Mouse (Mus musculus): ENCODE results near the gene Gsk3b. TPM values are rescaled to one million over a fixed set of nuclear protein-coding genes. Genes with fewer than 3 reads are reported as not detected.

Gsk3b gene
- polyA plus RNA-seq, 1 experiment from 2014 or later: 12.8 TPM

GRCm38 (mm10) chr16:38248331-38248961, 159.6 kb downstream of the Gsk3b start:
- Histone ChIP-seq H3K27ac (no peak overlapping the region), H3K36me3 (0 out of 2 replicates have a peak, but pooled peaks cover 3% of the 10 kb centered on the region), H3K27me3 (no peaks in the 10 kb centered on the region), H3K4me2 (no peak overlapping the region), H3K9ac (no peak overlapping the region), H3K4me3 (replicated peaks) (no peak overlapping the region), H3K4me1 (replicated peaks) (no peaks in the 10 kb centered on the region), H3K9me3 (replicated peaks) (no peaks in the 10 kb centered on the region)
- WGBS (ENCODE audit: insufficient replicate concordance): 33% methylated on average over 13 of the region's 13 CpGs
- ATAC-seq (ENCODE audit: low read depth): no peak
- DNase-seq: no peak

- H3K27ac ChIP-seq: no peak overlapping the region
- no peak for ATAC-seq (ENCODE audit: low read depth)
- no peaks in the 10 kb centered on the region for H3K9me3 ChIP-seq (replicated peaks)
- no peaks in the 10 kb centered on the region for H3K4me1 ChIP-seq (replicated peaks)
- no peak overlapping the region for H3K4me2 ChIP-seq
- H3K4me3 ChIP-seq (replicated peaks): no peak overlapping the region
- H3K36me3 ChIP-seq: 0 out of 2 replicates have a peak, but pooled peaks cover 3% of the 10 kb centered on the region
- no peaks in the 10 kb centered on the region for H3K27me3 ChIP-seq
- WGBS (ENCODE audit: insufficient replicate concordance): 66% methylated on average over 6 of the region's 6 CpGs
- no peak overlapping the region for H3K9ac ChIP-seq
- DNase-seq: no peak
These were observed 161.7 kb downstream of the Gsk3b start for GRCm38 (mm10) chr16:38250467-38250866.

GRCm38 (mm10) chr16:38254001-38254400, 165.2 kb downstream of the Gsk3b start:
- Histone ChIP-seq H3K9me3 (replicated peaks) (no peaks in the 10 kb centered on the region), H3K9ac (no peak overlapping the region), H3K27me3 (no peaks in the 10 kb centered on the region), H3K27ac (no peak overlapping the region), H3K4me2 (no peak overlapping the region), H3K4me1 (replicated peaks) (no peaks in the 10 kb centered on the region), H3K4me3 (replicated peaks) (no peak overlapping the region), H3K36me3 (0 out of 2 replicates have a peak, but pooled peaks cover 3% of the 10 kb centered on the region)
- ATAC-seq (ENCODE audit: low read depth) (no peak), DNase-seq (no peak)
- 68% methylated on average over 14 of the region's 14 CpGs for WGBS (ENCODE audit: insufficient replicate concordance)

- Histone ChIP-seq H3K9me3 (replicated peaks) (no peaks in the 10 kb centered on the region), H3K9ac (no peak overlapping the region), H3K4me3 (replicated peaks) (no peak overlapping the region), H3K4me1 (replicated peaks) (no peaks in the 10 kb centered on the region), H3K4me2 (no peak overlapping the region), H3K36me3 (0 out of 2 replicates have a peak, but pooled peaks cover 3% of the 10 kb centered on the region), H3K27ac (no peak overlapping the region), H3K27me3 (no peaks in the 10 kb centered on the region)
- ATAC-seq (ENCODE audit: low read depth): no peak
- 52% methylated on average over 4 of the region's 4 CpGs for WGBS (ENCODE audit: insufficient replicate concordance)
- no peak for DNase-seq
These were observed 166.3 kb downstream of the Gsk3b start for GRCm38 (mm10) chr16:38255107-38255506.

- H3K9ac ChIP-seq: no peak overlapping the region
- ATAC-seq (ENCODE audit: low read depth) (no peak), DNase-seq (no peak)
- no peaks in the 10 kb centered on the region for H3K36me3 ChIP-seq
- H3K4me3 ChIP-seq (replicated peaks): no peak overlapping the region
- no peaks in the 10 kb centered on the region for H3K9me3 ChIP-seq (replicated peaks)
- H3K4me2 ChIP-seq: no peak overlapping the region
- no peaks in the 10 kb centered on the region for H3K27me3 ChIP-seq
- H3K4me1 ChIP-seq (replicated peaks): no peaks in the 10 kb centered on the region
- WGBS (ENCODE audit: insufficient replicate concordance): 75% methylated on average over 9 of the region's 9 CpGs
- H3K27ac ChIP-seq: no peak overlapping the region
These were observed 167.1 kb downstream of the Gsk3b start for GRCm38 (mm10) chr16:38255927-38256326.

GRCm38 (mm10) chr16:38271601-38272000, 182.8 kb downstream of the Gsk3b start:
- H3K4me1 ChIP-seq (replicated peaks): no peaks in the 10 kb centered on the region
- no peak overlapping the region for H3K4me2 ChIP-seq
- no peaks in the 10 kb centered on the region for H3K36me3 ChIP-seq
- H3K4me3 ChIP-seq (replicated peaks): no peak overlapping the region
- H3K9ac ChIP-seq: no peak overlapping the region
- H3K27me3 ChIP-seq: no peaks in the 10 kb centered on the region
- 34% methylated on average over 3 of the region's 3 CpGs for WGBS (ENCODE audit: insufficient replicate concordance)
- DNase-seq (no peak), ATAC-seq (ENCODE audit: low read depth) (no peak)
- H3K27ac ChIP-seq: no peak overlapping the region
- H3K9me3 ChIP-seq (replicated peaks): no peaks in the 10 kb centered on the region

GRCm38 (mm10) chr16:38272483-38272882, 183.7 kb downstream of the Gsk3b start:
- no peaks in the 10 kb centered on the region for H3K36me3 ChIP-seq
- no peak for DNase-seq
- H3K9ac ChIP-seq: no peak overlapping the region
- H3K27me3 ChIP-seq: no peaks in the 10 kb centered on the region
- no peak for ATAC-seq (ENCODE audit: low read depth)
- 70% methylated on average over 5 of the region's 5 CpGs for WGBS (ENCODE audit: insufficient replicate concordance)
- H3K27ac ChIP-seq: no peak overlapping the region
- no peak overlapping the region for H3K4me2 ChIP-seq
- H3K9me3 ChIP-seq (replicated peaks): no peaks in the 10 kb centered on the region
- H3K4me1 ChIP-seq (replicated peaks): no peaks in the 10 kb centered on the region
- no peak overlapping the region for H3K4me3 ChIP-seq (replicated peaks)

GRCm38 (mm10) chr16:38274737-38275136, 185.9 kb downstream of the Gsk3b start:
- Histone ChIP-seq H3K4me2 (no peak overlapping the region), H3K27me3 (no peaks in the 10 kb centered on the region), H3K4me3 (replicated peaks) (no peak overlapping the region), H3K4me1 (replicated peaks) (no peaks in the 10 kb centered on the region), H3K27ac (no peak overlapping the region), H3K9me3 (replicated peaks) (no peaks in the 10 kb centered on the region), H3K9ac (no peak overlapping the region), H3K36me3 (no peaks in the 10 kb centered on the region)
- WGBS (ENCODE audit: insufficient replicate concordance): 61% methylated on average over 2 of the region's 2 CpGs
- no peak for DNase-seq
- no peak for ATAC-seq (ENCODE audit: low read depth)

GRCm38 (mm10) chr16:38279794-38280193, 191.0 kb downstream of the Gsk3b start:
- no peak for DNase-seq
- Histone ChIP-seq H3K4me2 (no peak overlapping the region), H3K36me3 (no peaks in the 10 kb centered on the region), H3K9ac (no peak overlapping the region), H3K4me1 (replicated peaks) (peaks cover 15% of the 10 kb centered on the region; the same call in 1 of the 2 replicates), H3K27me3 (no peaks in the 10 kb centered on the region), H3K4me3 (replicated peaks) (no peak overlapping the region), H3K9me3 (replicated peaks) (no peaks in the 10 kb centered on the region), H3K27ac (no peak overlapping the region)
- 0 out of 2 replicates have a peak, but pooled peaks have one; percentile 7 for ATAC-seq (ENCODE audit: low read depth)
- WGBS (ENCODE audit: insufficient replicate concordance): 71% methylated on average over 5 of the region's 5 CpGs

GRCm38 (mm10) chr16:38280951-38281350, 192.2 kb downstream of the Gsk3b start:
- ATAC-seq (ENCODE audit: low read depth) (no peak), DNase-seq (no peak)
- no peak overlapping the region for H3K27ac ChIP-seq
- WGBS (ENCODE audit: insufficient replicate concordance): 65% methylated on average over 7 of the region's 7 CpGs
- no peaks in the 10 kb centered on the region for H3K27me3 ChIP-seq
- no peak overlapping the region for H3K4me2 ChIP-seq
- H3K4me3 ChIP-seq (replicated peaks): no peak overlapping the region
- H3K36me3 ChIP-seq: no peaks in the 10 kb centered on the region
- H3K4me1 ChIP-seq (replicated peaks): peaks cover 15% of the 10 kb centered on the region; the same call in 1 of the 2 replicates
- H3K9ac ChIP-seq: no peak overlapping the region
- no peaks in the 10 kb centered on the region for H3K9me3 ChIP-seq (replicated peaks)

- Histone ChIP-seq H3K9ac (no peak overlapping the region), H3K4me3 (replicated peaks) (no peak overlapping the region), H3K9me3 (replicated peaks) (no peaks in the 10 kb centered on the region), H3K36me3 (no peaks in the 10 kb centered on the region), H3K27ac (peak overlapping the region; percentile 72), H3K4me1 (replicated peaks) (peaks cover 15% of the 10 kb centered on the region; the same call in 1 of the 2 replicates), H3K27me3 (no peaks in the 10 kb centered on the region), H3K4me2 (no peak overlapping the region)
- ATAC-seq (ENCODE audit: low read depth) (peak; percentile 60), DNase-seq (no peak)
- WGBS (ENCODE audit: insufficient replicate concordance): 48% methylated on average over 7 of the region's 7 CpGs
These were observed 193.9 kb downstream of the Gsk3b start for GRCm38 (mm10) chr16:38282559-38283160.

- Histone ChIP-seq H3K27ac (peak overlapping the region; percentile 72; the same call in 1 of the 2 replicates), H3K4me1 (replicated peaks) (peaks cover 17% of the 10 kb centered on the region), H3K4me2 (no peak overlapping the region), H3K4me3 (replicated peaks) (no peak overlapping the region), H3K9me3 (replicated peaks) (no peaks in the 10 kb centered on the region), H3K36me3 (no peaks in the 10 kb centered on the region), H3K9ac (no peak overlapping the region), H3K27me3 (no peaks in the 10 kb centered on the region)
- WGBS (ENCODE audit: insufficient replicate concordance): 39% methylated on average over 3 of the region's 3 CpGs
- no peak for ATAC-seq (ENCODE audit: low read depth)
- no peak for DNase-seq
These were observed 194.5 kb downstream of the Gsk3b start for GRCm38 (mm10) chr16:38283300-38283699.
